Mouse (Mus musculus) embryonic facial prominence, embryonic 14.5 days (tissue): ENCODE data around the gene Calcoco1. TPM values are rescaled to one million over a fixed set of nuclear protein-coding genes. Genes with fewer than 3 reads are reported as not detected.

Experiments
- ATAC-seq: fragments of 200-750 bp; cut with Nextera tagmentation; 2 replicates; pipeline ENCODE4 v1.8.0; 2017; ENCODE audit warnings: low read depth, moderate number of reproducible peaks, moderate TSS enrichment
- DNase-seq: peaks from one replicate; pipeline ENCODE4 v3.0.0-alpha.2; 2015; ENCODE audit warnings: low spot score
- H3K27ac ChIP-seq: fragments of 300-500 bp; sonication (generic); replicated peaks from 2 replicates; pipeline ENCODE4 v1.5.1; 2014; ENCODE audit warnings: low read depth, mild to moderate bottlenecking, low read length, moderate library complexity
- H3K27me3 ChIP-seq: fragments of 300-500 bp; sonication (generic); replicated peaks from 2 replicates; pipeline ENCODE4 v1.6.1; 2014; ENCODE audit warnings: low read length; ENCODE audit not compliant: control insufficient read depth, insufficient read depth
- H3K36me3 ChIP-seq: fragments of 300-500 bp; sonication (generic); 2 replicates; pipeline ENCODE4 v1.6.1; 2014; ENCODE audit warnings: low read length, mixed read lengths; ENCODE audit not compliant: control insufficient read depth, insufficient read depth
- H3K4me1 ChIP-seq: fragments of 300-500 bp; sonication (generic); 2 replicates; pipeline ENCODE4 v1.6.1; 2014; ENCODE audit warnings: antibody characterized with exemption, low read length; ENCODE audit not compliant: control insufficient read depth, insufficient read depth
- H3K4me2 ChIP-seq: fragments of 300-500 bp; sonication (generic); 2 replicates; pipeline ENCODE4 v1.6.1; 2014; ENCODE audit warnings: low read depth, mild to moderate bottlenecking, low read length, moderate library complexity, mixed read lengths
- H3K4me3 ChIP-seq: fragments of 300-500 bp; sonication (generic); 2 replicates; pipeline ENCODE4 v1.5.1; 2014; ENCODE audit warnings: low read depth, mild to moderate bottlenecking, low read length
- H3K9ac ChIP-seq: fragments of 300-500 bp; sonication (generic); 2 replicates; pipeline ENCODE4 v1.6.1; 2014; ENCODE audit warnings: low read depth, mild to moderate bottlenecking, low read length, moderate library complexity, mixed read lengths
- H3K9me3 ChIP-seq: fragments of 300-500 bp; sonication (generic); 2 replicates; pipeline ENCODE4 v1.6.1; 2016; ENCODE audit warnings: low read length; ENCODE audit not compliant: control insufficient read depth
- WGBS: fragments of 180-500 bp; shearing (Covaris S2); extraction: QIAGEN DNeasy Blood & Tissue Kit; methylation state at CpG from one replicate; pipeline ENCODE4 v1.1.7; 2014; 5-methylcytosine and 5-hydroxymethylcytosine counted together
- polyA plus RNA-seq: library from polyadenylated mRNA; unstranded; fragments of >200 nt; fragmentation: Nextera tagmentation; extraction: Ambion mirVana; gene quantifications from 2 replicates; pipeline ENCODE4 v1.2.1, GENCODE M21; 2014

Calcoco1 gene
- polyA plus RNA-seq, 1 experiment from 2014 or later, result 51.1 TPM

DNA sequence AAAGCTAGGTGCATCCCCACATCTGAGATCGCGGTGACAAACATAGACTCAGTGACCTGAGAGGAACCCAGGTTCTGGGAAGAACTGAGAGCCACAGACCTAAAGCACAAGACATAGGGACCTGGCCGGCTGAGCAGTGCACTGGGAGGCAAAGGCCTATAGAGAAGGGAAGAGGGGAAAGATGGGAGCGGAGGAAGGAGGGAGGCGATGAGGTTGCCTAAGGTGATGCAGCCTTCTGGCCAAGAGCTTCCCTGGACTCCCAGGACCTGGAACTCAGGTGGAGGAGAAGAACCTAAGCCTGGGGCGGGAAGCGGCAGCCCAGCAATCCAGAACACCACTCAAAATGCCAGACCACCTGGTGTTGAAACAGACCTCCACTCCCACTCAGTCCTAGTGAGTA lies 22.4 kb upstream of the Calcoco1 start:
- Histone ChIP-seq H3K36me3 (no peaks in the 10 kb centered on the region), H3K9me3 (no peaks in the 10 kb centered on the region), H3K27ac (no peak overlapping the region), H3K4me1 (0 out of 2 replicates have a peak, but pooled peaks cover 2% of the 10 kb centered on the region), H3K27me3 (peaks cover 73% of the 10 kb centered on the region), H3K4me2 (no peak overlapping the region; the same call in 1 of the 2 replicates), H3K4me3 (no peak overlapping the region), H3K9ac (no peak overlapping the region)
- DNase-seq (no peak), ATAC-seq (no peak)
- 9% methylated on average over 7 of the region's 7 CpGs for WGBS

DNA sequence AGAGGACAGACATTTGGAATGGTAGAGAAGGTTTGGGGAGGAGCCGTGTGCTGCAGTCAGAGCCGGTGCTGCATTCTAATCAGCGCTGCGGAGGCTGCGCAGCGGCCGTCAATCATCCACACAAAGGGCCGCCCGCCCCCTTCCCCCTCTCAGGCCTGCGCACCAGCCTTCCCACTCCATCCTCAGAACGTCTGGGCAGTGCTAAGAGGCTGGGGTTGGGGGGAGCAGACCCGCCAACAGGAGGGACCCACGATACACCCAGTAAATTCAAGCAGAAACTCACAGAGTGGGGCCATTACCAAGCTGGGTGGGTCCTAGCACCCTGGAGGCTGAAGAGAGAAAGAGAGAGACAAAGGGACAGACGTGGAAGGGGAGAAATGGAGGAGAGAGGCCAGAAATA lies 22.0 kb upstream of the Calcoco1 start:
- DNase-seq (no peak), ATAC-seq (no peak)
- Histone ChIP-seq H3K27me3 (peaks cover 69% of the 10 kb centered on the region), H3K4me2 (no peak overlapping the region), H3K9me3 (no peaks in the 10 kb centered on the region), H3K36me3 (no peaks in the 10 kb centered on the region), H3K9ac (no peak overlapping the region), H3K27ac (no peak overlapping the region), H3K4me1 (0 out of 2 replicates have a peak, but pooled peaks cover 2% of the 10 kb centered on the region), H3K4me3 (no peak overlapping the region)
- WGBS, result 4% methylated on average over 14 of the region's 14 CpGs

- WGBS, result 21% methylated on average over 8 of the region's 8 CpGs
- no peak for ATAC-seq
- Histone ChIP-seq H3K9ac (no peak overlapping the region), H3K27me3 (peaks cover 61% of the 10 kb centered on the region), H3K4me3 (no peak overlapping the region), H3K4me1 (0 out of 2 replicates have a peak, but pooled peaks cover 2% of the 10 kb centered on the region), H3K4me2 (no peak overlapping the region), H3K36me3 (no peaks in the 10 kb centered on the region), H3K27ac (no peak overlapping the region), H3K9me3 (no peaks in the 10 kb centered on the region)
- no peak for DNase-seq
These were observed 21.2 kb upstream of the Calcoco1 start for GRCm38 (mm10) chr15:102743196-102743595.

- H3K4me2 ChIP-seq, result no peak overlapping the region
- peak; percentile 94 for DNase-seq
- no peak overlapping the region for H3K9ac ChIP-seq
- peak; percentile 72 for ATAC-seq
- WGBS, result under 1% methylated on average over 10 of the region's 10 CpGs
- no peak overlapping the region for H3K27ac ChIP-seq
- H3K9me3 ChIP-seq, result no peaks in the 10 kb centered on the region
- peaks cover 55% of the 10 kb centered on the region for H3K27me3 ChIP-seq
- 0 out of 2 replicates have a peak, but pooled peaks cover 2% of the 10 kb centered on the region for H3K4me1 ChIP-seq
- H3K4me3 ChIP-seq, result no peak overlapping the region
- H3K36me3 ChIP-seq, result no peaks in the 10 kb centered on the region
These were observed 20.6 kb upstream of the Calcoco1 start for GRCm38 (mm10) chr15:102742589-102742988.

GRCm38 (mm10) chr15:102739520-102740297 lies 17.7 kb upstream of the Calcoco1 start:
- DNase-seq, result peak; percentile 86

GRCm38 (mm10) chr15:102738434-102738833 lies 16.5 kb upstream of the Calcoco1 start:
- Histone ChIP-seq H3K4me3 (no peak overlapping the region), H3K27ac (no peak overlapping the region), H3K4me1 (peaks cover 3% of the 10 kb centered on the region; the same call in 1 of the 2 replicates), H3K27me3 (peaks cover 38% of the 10 kb centered on the region), H3K4me2 (no peak overlapping the region), H3K9me3 (no peaks in the 10 kb centered on the region), H3K36me3 (no peaks in the 10 kb centered on the region), H3K9ac (no peak overlapping the region)
- WGBS, result 34% methylated on average over 2 of the region's 2 CpGs
- ATAC-seq, result no peak
- DNase-seq, result no peak

More at GRCm38 (mm10) chr15:102739520-102740297, 17.7 kb upstream of the Calcoco1 start:
- Histone ChIP-seq H3K36me3 (no peaks in the 10 kb centered on the region), H3K27me3 (peaks cover 42% of the 10 kb centered on the region), H3K9me3 (no peaks in the 10 kb centered on the region), H3K27ac (no peak overlapping the region), H3K4me3 (no peak overlapping the region), H3K9ac (no peak overlapping the region), H3K4me2 (no peak overlapping the region), H3K4me1 (peaks cover 3% of the 10 kb centered on the region; the same call in 1 of the 2 replicates)
- 30% methylated on average over 15 of the region's 15 CpGs for WGBS
- ATAC-seq, result peak; percentile 50; the same call in 1 of the 2 replicates

- no peak overlapping the region for H3K9ac ChIP-seq
- no peak overlapping the region for H3K4me2 ChIP-seq
- WGBS, result 84% methylated on average over 19 of the region's 19 CpGs
- H3K9me3 ChIP-seq, result no peaks in the 10 kb centered on the region
- peaks cover 29% of the 10 kb centered on the region for H3K27me3 ChIP-seq
- ATAC-seq (no peak), DNase-seq (no peak)
- H3K4me3 ChIP-seq, result no peak overlapping the region
- H3K4me1 ChIP-seq, result peaks cover 3% of the 10 kb centered on the region; the same call in 1 of the 2 replicates
- H3K27ac ChIP-seq, result no peak overlapping the region
- H3K36me3 ChIP-seq, result no peaks in the 10 kb centered on the region
These were observed 15.1 kb upstream of the Calcoco1 start for GRCm38 (mm10) chr15:102737092-102737491.

DNA sequence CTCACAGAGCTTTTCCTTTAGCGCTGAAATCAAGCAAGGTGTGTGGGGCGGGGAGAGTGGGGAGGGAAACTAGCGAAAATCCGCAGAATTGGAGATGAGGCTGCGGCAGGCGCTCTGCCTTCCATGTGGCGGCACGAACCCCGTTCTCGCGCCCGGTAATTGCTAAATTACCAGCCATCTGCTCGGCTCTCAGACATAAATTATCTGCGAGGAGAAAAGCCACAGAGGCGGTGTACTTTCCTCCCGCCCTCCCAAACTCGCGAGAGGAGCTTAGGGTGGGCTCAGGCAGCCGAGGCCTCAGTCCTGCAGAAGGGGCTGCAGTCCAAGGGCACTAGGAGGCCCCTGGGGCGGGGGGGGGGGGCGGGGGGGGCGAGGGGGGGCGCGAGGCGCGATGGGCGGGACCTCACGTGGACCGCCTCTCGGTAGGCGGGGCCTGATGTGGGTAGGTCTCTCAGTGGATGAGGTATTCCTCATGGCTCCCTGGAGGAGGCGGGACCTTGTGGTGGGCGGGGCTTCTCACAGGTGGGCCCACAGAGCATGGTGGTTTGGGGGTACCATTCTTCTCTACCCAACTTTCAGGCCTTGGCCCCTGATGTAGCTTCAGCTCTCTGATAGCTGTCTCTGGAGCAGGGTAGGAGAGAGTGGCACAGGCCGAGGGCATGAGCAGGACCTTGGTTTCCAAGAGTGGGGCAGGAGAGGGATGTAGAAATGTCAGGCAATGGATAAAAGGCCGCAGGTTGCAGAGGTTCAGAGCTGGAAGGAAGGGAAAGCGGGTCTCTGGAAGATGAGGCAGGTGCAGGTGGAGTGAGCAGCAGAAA lies 14.4 kb upstream of the Calcoco1 start:
- peak overlapping the region; percentile 51; the same call in 1 of the 2 replicates for H3K9ac ChIP-seq
- no peaks in the 10 kb centered on the region for H3K9me3 ChIP-seq
- peak overlapping the region; percentile 29 for H3K4me3 ChIP-seq
- H3K27ac ChIP-seq, result no peak overlapping the region
- H3K4me2 ChIP-seq, result peak overlapping the region; percentile 53
- WGBS, result 19% methylated on average over 20 of the region's 36 CpGs
- DNase-seq (peak; percentile 67), ATAC-seq (peak; percentile 54)
- H3K4me1 ChIP-seq, result peaks cover 3% of the 10 kb centered on the region; the same call in 1 of the 2 replicates
- H3K36me3 ChIP-seq, result no peaks in the 10 kb centered on the region
- peaks cover 25% of the 10 kb centered on the region for H3K27me3 ChIP-seq
